Mouse (Mus musculus) left cerebral cortex, postnatal 14 days (tissue): Measurements from ENCODE around the gene St3gal3. TPM values are rescaled to one million over a fixed set of nuclear protein-coding genes. Genes with fewer than 3 reads are reported as not detected.

ENCODE experiments used
- DNase-seq, 2 experiments: peaks; one replicate each; pipeline ENCODE4 v3.0.0; 2021 to 2022; ENCODE audit warnings: low spot score in 2 of 2, mixed read lengths in 1 of 2
- intact Hi-C: fragments of 180-260 bp; cut with DNase I; formaldehyde crosslinking; loops from one replicate; pipeline ENCODE4 v1.15.1; 2025
- total RNA-seq, 2 experiments: library from RNA; stranded (reverse); gene quantifications; 2 replicates each; pipeline ENCODE4 v1.2.3; 2021

Gene St3gal3
- total RNA-seq, 2 experiments from 2014 or later = 41.4 to 45.3 TPM

- DNase-seq = no peak
- intact Hi-C loops = loop anchor here (5.0 kb wide), 1 partner anchor 34 kb away; the partner anchor contains the start of gene St3gal3
Measured at GRCm38 (mm10) chr4:118098571-118098970, 36.1 kb downstream of the St3gal3 start.

- intact Hi-C loops = loop anchor here (5.0 kb wide), 1 partner anchor 36 kb away; the partner anchor contains the start of gene St3gal3
Measured at GRCm38 (mm10) chr4:118096069-118096468, 38.6 kb downstream of the St3gal3 start.

GRCm38 (mm10) chr4:118092784-118093457 lies 41.8 kb downstream of the St3gal3 start:
- no peak for DNase-seq
- intact Hi-C loops = no loop called here

More at GRCm38 (mm10) chr4:118096069-118096468, 38.6 kb downstream of the St3gal3 start:
- no peak for DNase-seq

GRCm38 (mm10) chr4:118090449-118090848 lies 44.3 kb downstream of the St3gal3 start:
- DNase-seq = no peak
- intact Hi-C loops = loop anchor here (2.0 kb wide), 1 partner anchor 202 kb away; no protein-coding TSS in a partner anchor

GRCm38 (mm10) chr4:118089939-118090338 lies 44.8 kb downstream of the St3gal3 start:
- intact Hi-C loops = loop anchor here (2.0 to 10.0 kb wide), 2 partner anchors 203 to 255 kb away; partner anchors contain the start of gene Slc6a9
- DNase-seq = peak; percentile 34 to 43

- DNase-seq = no peak
- intact Hi-C loops = loop anchor here (10.0 kb wide), 1 partner anchor 254 kb away; the partner anchor contains the start of gene Slc6a9
Measured at GRCm38 (mm10) chr4:118088771-118089170, 45.9 kb downstream of the St3gal3 start.

GRCm38 (mm10) chr4:118085025-118085424 lies 49.7 kb downstream of the St3gal3 start:
- DNase-seq = no peak
- intact Hi-C loops = loop anchor here (10.0 kb wide), 1 partner anchor 250 kb away; the partner anchor contains the start of gene Slc6a9

- DNase-seq = peak; percentile 96
- intact Hi-C loops = loop anchor here (2.0 to 10.0 kb wide), 2 partner anchors 155 to 249 kb away; partner anchors contain the start of genes Artn and Slc6a9
Measured at GRCm38 (mm10) chr4:118083217-118083951, 51.3 kb downstream of the St3gal3 start.

DNA sequence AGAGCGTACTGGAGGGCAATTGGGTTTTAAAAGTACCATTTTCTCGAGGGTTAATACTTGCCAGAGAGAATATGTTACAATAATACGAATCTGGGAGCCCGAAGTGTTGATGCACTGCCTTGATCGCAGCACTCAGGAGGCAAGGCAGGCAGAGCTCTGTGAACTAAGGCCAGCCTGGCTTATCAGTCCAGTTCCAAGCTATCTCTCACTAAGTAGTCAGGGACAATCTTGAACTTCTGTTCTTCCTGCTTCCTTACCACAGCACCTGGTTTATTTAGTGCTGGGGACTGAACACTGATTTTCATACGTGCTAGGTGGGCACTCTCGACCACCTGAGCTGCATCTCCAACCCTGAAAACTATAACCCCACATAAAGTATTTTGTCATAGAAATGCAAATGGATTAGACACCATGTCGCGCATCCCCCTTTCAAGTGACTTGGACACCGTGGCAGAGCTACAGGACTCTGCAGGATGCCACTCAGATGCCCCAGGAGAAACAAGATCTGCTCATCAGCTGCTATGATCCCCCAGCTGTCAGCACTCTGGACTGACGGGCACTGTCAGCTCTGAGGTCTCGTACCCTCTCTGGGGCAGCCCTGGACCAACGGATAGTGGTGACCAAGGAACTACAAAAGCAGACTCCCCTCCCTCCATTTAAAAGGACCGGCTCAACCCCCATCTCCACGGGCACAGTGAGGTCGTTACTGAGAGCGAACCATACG lies 52.9 kb downstream of the St3gal3 start:
- intact Hi-C loops = loop anchor here (2.0 to 10.0 kb wide), 2 partner anchors 153 to 247 kb away; partner anchors contain the start of genes Artn and Slc6a9
- no peak for DNase-seq

DNA sequence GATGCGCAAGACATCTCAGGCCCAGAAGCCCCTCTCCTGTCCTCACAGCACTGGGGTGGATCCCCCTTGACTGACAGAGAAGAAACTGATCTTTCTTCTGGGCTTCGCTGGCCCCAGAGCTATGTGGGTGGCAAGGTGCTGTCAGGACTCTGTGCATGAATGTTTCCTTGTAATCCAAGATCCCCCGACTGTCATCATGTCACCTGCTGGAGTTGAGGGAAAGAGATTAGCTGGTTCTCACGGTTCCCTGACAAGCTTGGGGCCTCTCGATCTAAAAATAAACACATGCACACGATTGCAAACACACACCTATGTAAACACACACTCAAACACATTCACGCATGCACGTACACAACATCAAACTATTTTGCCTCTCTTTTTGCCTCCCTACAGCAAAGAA lies 54.2 kb downstream of the St3gal3 start:
- no peak for DNase-seq
- intact Hi-C loops = loop anchor here (10.0 kb wide), 1 partner anchor 246 kb away; the partner anchor contains the start of gene Slc6a9

DNA sequence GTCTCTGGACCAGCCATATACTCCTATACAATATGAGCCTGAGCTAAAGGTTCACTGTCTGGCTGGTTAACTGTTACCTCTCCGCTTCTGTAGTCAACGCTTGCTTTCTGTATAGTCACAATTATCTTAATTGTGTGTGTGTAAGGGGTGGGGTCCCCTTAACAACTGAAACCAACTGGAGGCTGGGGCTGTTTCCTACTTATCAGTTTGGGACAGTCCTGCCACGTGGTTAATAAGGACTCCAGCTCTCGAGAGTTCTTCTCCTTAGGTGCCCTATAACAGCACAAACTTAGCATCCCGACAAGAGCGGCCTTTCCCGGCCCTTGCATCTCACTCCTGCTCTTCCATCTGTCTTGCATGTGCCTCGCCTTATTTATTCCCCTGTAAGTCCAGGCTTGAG lies 55.5 kb downstream of the St3gal3 start:
- intact Hi-C loops = no loop called here
- no peak for DNase-seq

- intact Hi-C loops = no loop called here
Measured at GRCm38 (mm10) chr4:118078576-118078975, 56.1 kb downstream of the St3gal3 start.

DNA sequence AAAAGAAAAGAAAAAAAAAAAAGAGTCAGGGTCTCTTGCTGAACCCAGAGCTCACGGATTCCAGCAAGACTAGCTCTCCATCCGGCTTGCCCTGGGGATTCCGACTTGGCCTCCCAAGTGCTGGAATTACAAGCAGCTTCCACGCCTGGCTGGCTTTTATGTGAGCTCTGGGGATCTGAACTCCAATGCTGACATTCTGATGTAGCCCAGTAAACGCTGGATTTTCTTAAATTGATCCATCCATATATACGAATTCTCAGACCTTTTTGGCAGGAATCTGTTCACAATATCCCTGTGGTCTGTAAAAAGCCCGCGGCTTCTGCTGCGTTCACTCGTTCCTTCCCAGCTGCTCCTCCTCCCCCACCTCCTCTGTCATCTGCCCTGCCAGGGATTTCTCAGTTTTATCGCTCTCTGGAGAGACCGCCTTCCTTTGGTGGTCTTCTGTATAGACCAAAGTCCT lies 57.4 kb downstream of the St3gal3 start:
- intact Hi-C loops = no loop called here
- DNase-seq = no peak

More at GRCm38 (mm10) chr4:118078576-118078975, 56.1 kb downstream of the St3gal3 start:
- no peak for DNase-seq

DNA sequence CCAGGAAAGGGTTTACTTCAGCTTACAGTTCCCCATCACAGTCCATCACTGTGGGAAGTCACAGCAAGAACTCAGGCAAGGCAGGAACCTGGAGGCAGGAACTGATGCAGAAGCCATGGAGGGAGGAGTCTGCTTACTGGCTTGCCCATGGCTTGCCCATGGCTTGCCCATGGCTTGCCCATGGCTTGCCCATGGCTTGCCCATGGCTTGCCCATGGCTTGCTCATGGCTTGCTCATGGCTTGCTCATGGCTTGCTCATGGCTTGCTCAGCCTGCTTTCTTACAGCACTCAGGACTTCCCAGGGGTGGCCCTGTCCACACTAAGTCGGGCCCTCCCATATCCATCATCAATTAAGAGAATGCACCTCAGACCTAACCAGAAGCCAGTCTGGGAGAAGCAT lies 58.1 kb downstream of the St3gal3 start:
- intact Hi-C loops = no loop called here
- no peak for DNase-seq

DNA sequence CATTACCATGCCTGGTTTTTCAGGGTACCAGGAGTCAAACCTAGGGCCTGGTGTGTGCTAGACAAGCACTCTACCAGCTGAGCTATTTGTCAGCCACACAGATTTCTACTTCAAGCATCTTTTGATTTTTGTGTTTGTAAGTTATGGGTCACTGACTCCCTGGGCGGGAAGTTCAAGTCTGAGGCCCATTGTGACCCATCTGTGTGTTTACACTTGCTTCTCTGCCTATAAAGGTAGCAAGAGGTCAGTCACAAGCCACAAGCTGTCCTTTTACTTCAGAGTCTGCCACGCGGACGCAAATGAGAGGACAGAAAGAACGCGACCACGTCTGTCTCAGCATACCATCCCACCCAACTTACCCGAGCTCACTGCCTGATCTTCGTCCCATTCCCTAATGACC lies 59.4 kb downstream of the St3gal3 start:
- intact Hi-C loops = no loop called here
- no peak for DNase-seq

DNA sequence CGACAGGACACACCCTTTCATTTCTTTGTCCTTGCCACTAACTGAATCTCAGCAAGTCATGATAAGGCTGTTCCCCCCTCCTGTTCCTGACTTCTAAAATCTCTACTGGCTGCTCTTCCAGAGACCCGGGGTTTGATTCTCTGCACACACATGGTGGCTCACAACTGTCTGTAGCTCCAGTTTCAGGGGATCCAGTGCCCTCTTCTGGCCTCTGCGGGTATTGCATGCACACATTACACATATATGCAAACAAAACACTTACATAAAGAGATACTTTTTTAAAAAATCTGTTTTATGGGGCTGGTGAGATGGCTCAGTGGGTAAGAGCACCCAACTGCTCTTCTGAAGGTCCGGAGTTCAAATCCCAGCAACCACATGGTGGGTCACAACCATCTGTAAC lies 60.5 kb downstream of the St3gal3 start:
- no peak for DNase-seq
- intact Hi-C loops = no loop called here

DNA sequence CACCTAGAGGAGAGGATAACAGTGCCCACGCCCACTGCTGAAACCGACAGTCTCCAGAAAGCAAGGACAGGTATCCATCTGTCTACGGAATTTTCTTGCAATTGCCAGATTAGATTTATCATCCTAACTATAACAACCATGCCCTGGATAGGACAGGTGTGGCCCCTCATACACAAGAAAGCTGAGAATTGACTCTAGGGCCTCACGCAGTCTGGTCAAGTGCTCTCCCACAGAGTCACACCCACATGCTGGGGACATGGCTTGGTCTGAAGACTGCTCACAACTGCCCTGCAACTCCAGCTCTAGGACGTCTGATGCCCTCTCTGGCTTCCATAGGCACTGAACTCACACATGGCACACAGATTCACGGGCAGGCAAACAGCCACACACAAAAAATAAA lies 61.6 kb downstream of the St3gal3 start:
- no peak for DNase-seq
- intact Hi-C loops = no loop called here

DNA sequence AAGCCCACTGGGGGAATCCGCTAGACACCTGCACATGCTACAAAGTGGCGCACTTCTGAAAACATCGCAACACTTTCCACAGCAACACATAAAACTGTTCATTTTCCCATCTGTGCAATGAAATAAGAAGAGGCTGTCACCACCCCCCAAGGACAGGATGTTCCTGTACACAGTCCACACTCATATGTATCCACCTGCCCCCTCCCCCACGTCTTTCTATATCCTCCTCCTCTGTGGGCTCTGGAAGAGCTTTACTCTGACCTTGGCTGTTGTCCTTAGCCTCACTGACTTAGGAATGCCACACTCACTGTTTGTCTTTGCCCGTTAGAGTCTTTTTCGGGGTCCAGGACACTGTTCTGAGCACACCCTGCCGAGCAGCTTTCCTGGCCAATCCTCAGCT lies 62.8 kb downstream of the St3gal3 start:
- intact Hi-C loops = no loop called here

More for the DNA sequence above, 62.8 kb downstream of the St3gal3 start:
- peak in 1 of 2 experiments; percentile 48 for DNase-seq
